Mouse (Mus musculus): ENCODE data around the gene Cpd. TPM values are rescaled to one million over a fixed set of nuclear protein-coding genes. Genes with fewer than 3 reads are reported as not detected.

The Cpd gene
- polyA plus RNA-seq, 1 experiment from 2014 or later, result 14.4 TPM

- no peak overlapping the region for H3K27ac ChIP-seq (ENCODE audit: low read depth, low read length)
- ATAC-seq (ENCODE audit: low FRiP score) (no peak), DNase-seq (ENCODE audit: low spot score, missing footprints) (no peak)
- no peaks in the 10 kb centered on the region; the same call in 1 of the 2 replicates for H3K9me3 ChIP-seq (ENCODE audit: control insufficient read depth, low read length)
- H3K4me1 ChIP-seq (ENCODE audit: control insufficient read depth, insufficient read depth, low read length), result no peaks in the 10 kb centered on the region
- H3K9ac ChIP-seq (ENCODE audit: low read length), result no peak overlapping the region
- H3K4me3 ChIP-seq (ENCODE audit: low read depth, low read length), result no peak overlapping the region
- WGBS, result 56% methylated on average over 17 of the region's 17 CpGs
- H3K4me2 ChIP-seq, result no peak overlapping the region
- H3K36me3 ChIP-seq (ENCODE audit: control insufficient read depth, insufficient read depth, low read length), result no peaks in the 10 kb centered on the region
- no peaks in the 10 kb centered on the region for H3K27me3 ChIP-seq (ENCODE audit: control insufficient read depth, insufficient read depth, low read length)
These were observed 7.9 kb upstream of the Cpd start for GRCm38 (mm10) chr11:76854475-76855341.

- no peaks in the 10 kb centered on the region; the same call in 1 of the 2 replicates for H3K9me3 ChIP-seq (ENCODE audit: control insufficient read depth, low read length)
- no peaks in the 10 kb centered on the region for H3K4me1 ChIP-seq (ENCODE audit: control insufficient read depth, insufficient read depth, low read length)
- 76% methylated on average over 3 of the region's 3 CpGs for WGBS
- DNase-seq (ENCODE audit: low spot score, missing footprints) (no peak), ATAC-seq (ENCODE audit: low FRiP score) (no peak)
- H3K4me3 ChIP-seq (ENCODE audit: low read depth, low read length), result no peak overlapping the region
- no peaks in the 10 kb centered on the region for H3K36me3 ChIP-seq (ENCODE audit: control insufficient read depth, insufficient read depth, low read length)
- H3K27me3 ChIP-seq (ENCODE audit: control insufficient read depth, insufficient read depth, low read length), result no peaks in the 10 kb centered on the region
- no peak overlapping the region for H3K27ac ChIP-seq (ENCODE audit: low read depth, low read length)
- H3K9ac ChIP-seq (ENCODE audit: low read length), result no peak overlapping the region
- H3K4me2 ChIP-seq, result no peak overlapping the region
These were observed 4.7 kb upstream of the Cpd start for GRCm38 (mm10) chr11:76851512-76851911.

GRCm38 (mm10) chr11:76849596-76849995 lies 2.8 kb upstream of the Cpd start:
- no peak overlapping the region for H3K27ac ChIP-seq (ENCODE audit: low read depth, low read length)
- DNase-seq (ENCODE audit: low spot score, missing footprints) (no peak), ATAC-seq (ENCODE audit: low FRiP score) (no peak)
- WGBS, result 22% methylated on average over 2 of the region's 2 CpGs
- H3K9me3 ChIP-seq (ENCODE audit: control insufficient read depth, low read length), result no peaks in the 10 kb centered on the region; the same call in 1 of the 2 replicates
- no peak overlapping the region for H3K4me3 ChIP-seq (ENCODE audit: low read depth, low read length)
- no peak overlapping the region for H3K9ac ChIP-seq (ENCODE audit: low read length)
- H3K4me2 ChIP-seq, result no peak overlapping the region
- H3K36me3 ChIP-seq (ENCODE audit: control insufficient read depth, insufficient read depth, low read length), result no peaks in the 10 kb centered on the region
- no peaks in the 10 kb centered on the region for H3K27me3 ChIP-seq (ENCODE audit: control insufficient read depth, insufficient read depth, low read length)
- peaks cover 13% of the 10 kb centered on the region for H3K4me1 ChIP-seq (ENCODE audit: control insufficient read depth, insufficient read depth, low read length)

- Histone ChIP-seq H3K4me1 (ENCODE audit: control insufficient read depth, insufficient read depth, low read length) (peaks cover 13% of the 10 kb centered on the region), H3K27ac (ENCODE audit: low read depth, low read length) (no peak overlapping the region), H3K4me3 (ENCODE audit: low read depth, low read length) (no peak overlapping the region), H3K9me3 (ENCODE audit: control insufficient read depth, low read length) (no peaks in the 10 kb centered on the region; the same call in 1 of the 2 replicates), H3K9ac (ENCODE audit: low read length) (no peak overlapping the region), H3K27me3 (ENCODE audit: control insufficient read depth, insufficient read depth, low read length) (no peaks in the 10 kb centered on the region), H3K4me2 (no peak overlapping the region), H3K36me3 (ENCODE audit: control insufficient read depth, insufficient read depth, low read length) (no peaks in the 10 kb centered on the region)
- 87% methylated on average over 5 of the region's 5 CpGs for WGBS
- no peak for DNase-seq (ENCODE audit: low spot score, missing footprints)
- no peak for ATAC-seq (ENCODE audit: low FRiP score)
These were observed 1.3 kb upstream of the Cpd start for GRCm38 (mm10) chr11:76848081-76848480.

- no peak for ATAC-seq (ENCODE audit: low FRiP score)
- H3K36me3 ChIP-seq (ENCODE audit: control insufficient read depth, insufficient read depth, low read length), result no peaks in the 10 kb centered on the region
- no peaks in the 10 kb centered on the region for H3K27me3 ChIP-seq (ENCODE audit: control insufficient read depth, insufficient read depth, low read length)
- DNase-seq (ENCODE audit: low spot score, missing footprints), result no peak
- H3K4me1 ChIP-seq (ENCODE audit: control insufficient read depth, insufficient read depth, low read length), result peaks cover 13% of the 10 kb centered on the region
- H3K9ac ChIP-seq (ENCODE audit: low read length), result peak overlapping the region; percentile 86
- 12% methylated on average over 8 of the region's 8 CpGs for WGBS
- H3K4me2 ChIP-seq, result peak overlapping the region; percentile 95
- H3K27ac ChIP-seq (ENCODE audit: low read depth, low read length), result no peak overlapping the region
- peak overlapping the region; percentile 87 for H3K4me3 ChIP-seq (ENCODE audit: low read depth, low read length)
- no peaks in the 10 kb centered on the region; the same call in 1 of the 2 replicates for H3K9me3 ChIP-seq (ENCODE audit: control insufficient read depth, low read length)
These were observed 536 bp upstream of the Cpd start for GRCm38 (mm10) chr11:76847354-76847753.

GRCm38 (mm10) chr11:76846011-76846877 lies 574 bp downstream of the Cpd start:
- H3K27me3 ChIP-seq (ENCODE audit: control insufficient read depth, insufficient read depth, low read length), result no peaks in the 10 kb centered on the region
- peak; percentile 94 for DNase-seq (ENCODE audit: low spot score, missing footprints)
- WGBS, result under 1% methylated on average over 90 of the region's 90 CpGs

GRCm38 (mm10) chr11:76845275-76845980 lies 1.4 kb downstream of the Cpd start:
- WGBS, result 44% methylated on average over 15 of the region's 15 CpGs
- H3K36me3 ChIP-seq (ENCODE audit: control insufficient read depth, insufficient read depth, low read length), result no peaks in the 10 kb centered on the region
- peak; percentile 88 for DNase-seq (ENCODE audit: low spot score, missing footprints)
- ATAC-seq (ENCODE audit: low FRiP score), result no peak
- H3K9ac ChIP-seq (ENCODE audit: low read length), result peak overlapping the region; percentile 86
- no peak overlapping the region for H3K27ac ChIP-seq (ENCODE audit: low read depth, low read length)
- no peaks in the 10 kb centered on the region for H3K27me3 ChIP-seq (ENCODE audit: control insufficient read depth, insufficient read depth, low read length)
- peaks cover 13% of the 10 kb centered on the region for H3K4me1 ChIP-seq (ENCODE audit: control insufficient read depth, insufficient read depth, low read length)
- peak overlapping the region; percentile 87 for H3K4me3 ChIP-seq (ENCODE audit: low read depth, low read length)
- no peaks in the 10 kb centered on the region for H3K9me3 ChIP-seq (ENCODE audit: control insufficient read depth, low read length)
- H3K4me2 ChIP-seq, result peak overlapping the region; percentile 95

More at GRCm38 (mm10) chr11:76846011-76846877, 574 bp downstream of the Cpd start:
- peak overlapping the region; percentile 73 for H3K27ac ChIP-seq (ENCODE audit: low read depth, low read length)
- ATAC-seq (ENCODE audit: low FRiP score), result peak; percentile 83
- H3K9me3 ChIP-seq (ENCODE audit: control insufficient read depth, low read length), result no peaks in the 10 kb centered on the region; the same call in 1 of the 2 replicates
- peak overlapping the region; percentile 87 for H3K4me3 ChIP-seq (ENCODE audit: low read depth, low read length)
- no peaks in the 10 kb centered on the region for H3K36me3 ChIP-seq (ENCODE audit: control insufficient read depth, insufficient read depth, low read length)
- H3K4me1 ChIP-seq (ENCODE audit: control insufficient read depth, insufficient read depth, low read length), result peaks cover 13% of the 10 kb centered on the region
- peak overlapping the region; percentile 86 for H3K9ac ChIP-seq (ENCODE audit: low read length)
- H3K4me2 ChIP-seq, result peak overlapping the region; percentile 95

- H3K4me1 ChIP-seq (ENCODE audit: control insufficient read depth, insufficient read depth, low read length), result no peaks in the 10 kb centered on the region
- H3K4me3 ChIP-seq (ENCODE audit: low read depth, low read length), result no peak overlapping the region
- DNase-seq (ENCODE audit: low spot score, missing footprints) (no peak), ATAC-seq (ENCODE audit: low FRiP score) (no peak)
- 91% methylated on average over 4 of the region's 4 CpGs for WGBS
- H3K9me3 ChIP-seq (ENCODE audit: control insufficient read depth, low read length), result no peaks in the 10 kb centered on the region
- no peaks in the 10 kb centered on the region for H3K27me3 ChIP-seq (ENCODE audit: control insufficient read depth, insufficient read depth, low read length)
- no peak overlapping the region for H3K27ac ChIP-seq (ENCODE audit: low read depth, low read length)
- H3K9ac ChIP-seq (ENCODE audit: low read length), result no peak overlapping the region
- no peak overlapping the region for H3K4me2 ChIP-seq
- no peaks in the 10 kb centered on the region for H3K36me3 ChIP-seq (ENCODE audit: control insufficient read depth, insufficient read depth, low read length)
These were observed 8.2 kb downstream of the Cpd start for GRCm38 (mm10) chr11:76838573-76838972.

Measured in midbrain, embryonic 11.5 days (tissue).